Mouse (Mus musculus) ES-Bruce4 (cell line): Measurements from ENCODE around the gene Fkrp. TPM values are rescaled to one million over a fixed set of nuclear protein-coding genes. Genes with fewer than 3 reads are reported as not detected.

Experiments
- H3K27ac ChIP-seq: 2 replicates; pipeline ENCODE4 v1.5.1; 2012; ENCODE audit warnings: low read length, inconsistent platforms; ENCODE audit not compliant: insufficient read depth
- H3K27me3 ChIP-seq: 2 replicates; pipeline ENCODE4 v1.6.1; 2012; ENCODE audit warnings: mild to moderate bottlenecking, low read length, inconsistent platforms; ENCODE audit not compliant: control insufficient read depth, poor library complexity, insufficient read depth, severe bottlenecking
- H3K36me3 ChIP-seq: 2 replicates; pipeline ENCODE4 v1.6.1; 2012; ENCODE audit warnings: inconsistent platforms, mild to moderate bottlenecking, low read length, moderate library complexity; ENCODE audit not compliant: control insufficient read depth, poor library complexity, insufficient read depth, severe bottlenecking
- H3K4me1 ChIP-seq: one replicate; pipeline ENCODE4 v1.8.1; 2011; ENCODE audit warnings: low read length; ENCODE audit not compliant: control insufficient read depth, insufficient read depth
- H3K4me3 ChIP-seq: 2 replicates; pipeline ENCODE4 v1.5.1; 2011; ENCODE audit warnings: low read depth, mild to moderate bottlenecking, low read length
- H3K9ac ChIP-seq: 2 replicates; pipeline ENCODE4 v1.6.1; 2012; ENCODE audit warnings: low read depth, mild to moderate bottlenecking, inconsistent platforms; ENCODE audit not compliant: poor library complexity, severe bottlenecking
- H3K9me3 ChIP-seq: replicated peaks from 2 replicates; pipeline ENCODE4 v1.6.1; 2012; ENCODE audit warnings: mild to moderate bottlenecking, low read length, inconsistent platforms; ENCODE audit not compliant: control insufficient read depth, poor library complexity, insufficient read depth, severe bottlenecking
- CTCF ChIP-seq: IDR thresholded peaks from one replicate; pipeline ENCODE4 v1.8.1; 2011; ENCODE audit warnings: low read depth, low read length
- EP300 ChIP-seq: IDR thresholded peaks from 2 replicates; pipeline ENCODE4 v1.6.1; 2011; ENCODE audit warnings: low read depth, low read length; ENCODE audit not compliant: insufficient read depth
- POLR2A ChIP-seq: IDR thresholded peaks from one replicate; pipeline ENCODE4 v1.8.1; 2011; ENCODE audit warnings: low read length; ENCODE audit not compliant: insufficient read depth
- polyA plus RNA-seq: library from polyadenylated mRNA; stranded (reverse); fragments of >200 nt; gene quantifications from 2 replicates; pipeline ENCODE4 v1.2.4, GENCODE M21; 2011; ENCODE audit warnings: low read depth; ENCODE audit not compliant: missing spikeins, insufficient read depth, insufficient read length

Gene Fkrp
- polyA plus RNA-seq, 1 experiment: 14.7 TPM

- TF ChIP-seq CTCF (no peak), POLR2A (no peak), EP300 (no peak)
- Histone ChIP-seq H3K9ac (peak overlapping the region; percentile 94; the same call in 1 of the 2 replicates), H3K9me3 (no peaks in the 10 kb centered on the region), H3K4me3 (no peak overlapping the region), H3K4me1 (peaks cover 2% of the 10 kb centered on the region), H3K36me3 (peaks cover 34% of the 10 kb centered on the region), H3K27me3 (no peaks in the 10 kb centered on the region), H3K27ac (no peak overlapping the region)
These were observed 30.9 kb downstream of the Fkrp start for GRCm38 (mm10) chr7:16785541-16786083.

DNA sequence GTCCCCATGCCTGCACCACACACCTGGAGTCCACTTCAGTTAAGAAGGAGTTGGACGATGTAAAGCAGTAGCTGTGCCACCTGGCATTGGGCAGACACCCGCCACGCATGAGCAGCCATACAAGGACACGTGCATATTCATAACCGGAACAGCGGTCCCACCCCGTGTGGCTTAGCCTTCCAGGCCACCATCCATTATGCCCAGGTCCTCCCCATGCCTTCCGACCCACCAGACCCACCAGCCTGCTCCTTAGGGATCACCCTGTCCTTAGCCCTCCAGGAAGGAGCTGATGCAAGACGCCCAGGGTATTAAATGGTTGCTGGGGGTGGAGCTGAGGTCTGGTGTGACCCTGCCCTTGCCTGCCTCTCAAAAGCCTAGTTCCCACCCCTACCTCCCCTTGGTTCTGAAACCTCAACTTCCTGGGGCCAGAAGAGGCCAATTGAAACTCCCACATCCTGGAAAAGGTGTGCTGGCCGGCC is 32.0 kb downstream of the Fkrp start:
- TF ChIP-seq POLR2A: peak; percentile 50
- no peak for TF ChIP-seq CTCF
- Histone ChIP-seq H3K4me3 (peak overlapping the region; percentile 99), H3K9ac (peak overlapping the region; percentile 94), H3K9me3 (no peaks in the 10 kb centered on the region), H3K27me3 (no peaks in the 10 kb centered on the region), H3K27ac (peak overlapping the region; percentile 55), H3K36me3 (peaks cover 26% of the 10 kb centered on the region), H3K4me1 (peaks cover 6% of the 10 kb centered on the region)

- Histone ChIP-seq H3K27ac (peak overlapping the region; percentile 55), H3K4me1 (peaks cover 6% of the 10 kb centered on the region), H3K9me3 (no peaks in the 10 kb centered on the region), H3K36me3 (peaks cover 22% of the 10 kb centered on the region), H3K27me3 (no peaks in the 10 kb centered on the region), H3K9ac (peak overlapping the region; percentile 94), H3K4me3 (peak overlapping the region; percentile 99)
- no peak for TF ChIP-seq EP300
- TF ChIP-seq POLR2A: no peak
- TF ChIP-seq CTCF: no peak
These were observed 32.6 kb downstream of the Fkrp start for GRCm38 (mm10) chr7:16783758-16784415.

GRCm38 (mm10) chr7:16783224-16783688 is 33.3 kb downstream of the Fkrp start:
- H3K27me3 ChIP-seq: no peaks in the 10 kb centered on the region
- H3K9ac ChIP-seq: peak overlapping the region; percentile 94
- H3K4me1 ChIP-seq: peaks cover 6% of the 10 kb centered on the region
- peak overlapping the region; percentile 99 for H3K4me3 ChIP-seq
- H3K36me3 ChIP-seq: peaks cover 18% of the 10 kb centered on the region
- H3K9me3 ChIP-seq: no peaks in the 10 kb centered on the region
- TF ChIP-seq POLR2A (no peak), CTCF (no peak), EP300 (no peak)
- H3K27ac ChIP-seq: peak overlapping the region; percentile 55; the same call in 1 of the 2 replicates

GRCm38 (mm10) chr7:16782555-16783125 is 33.9 kb downstream of the Fkrp start:
- Histone ChIP-seq H3K9ac (peak overlapping the region; percentile 94), H3K4me3 (peak overlapping the region; percentile 99), H3K27me3 (no peaks in the 10 kb centered on the region), H3K9me3 (no peaks in the 10 kb centered on the region), H3K4me1 (peaks cover 6% of the 10 kb centered on the region), H3K36me3 (peaks cover 15% of the 10 kb centered on the region), H3K27ac (0 out of 2 replicates have a peak overlapping the region, but pooled peaks have one; percentile 7)
- TF ChIP-seq CTCF (no peak), POLR2A (no peak), EP300 (no peak)
